Mouse (Mus musculus): ENCODE results near the gene Prkacb.

DNA sequence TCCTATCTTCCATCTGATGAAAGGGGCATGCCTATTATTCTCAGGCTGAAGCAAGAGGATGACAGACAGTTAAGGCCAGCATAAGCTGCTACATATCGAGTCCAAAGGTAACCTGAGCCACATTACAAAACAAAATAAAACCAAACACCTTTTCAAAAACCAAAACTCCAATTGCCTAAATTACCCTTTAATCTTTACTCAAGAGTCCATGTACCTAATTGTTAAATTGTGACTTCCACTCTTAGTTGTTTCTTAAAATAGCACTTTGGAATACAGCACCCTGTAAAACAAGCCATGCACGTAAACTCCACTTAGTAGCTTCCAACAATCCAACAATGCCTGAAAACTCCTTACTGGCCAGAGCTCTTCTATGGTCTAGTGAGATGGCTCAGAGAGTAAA lies 34.3 kb downstream of the Prkacb start:
- TF ChIP-seq CTCF (IDR thresholded peaks at IDR 0.05; ENCODE audit: low read depth, low read length) (no peak), POLR2A (IDR thresholded peaks at IDR 0.05; ENCODE audit: borderline replicate concordance, low read depth, low read length) (no peak)

Data from bone marrow macrophage, adult 2 months (primary cell).